Comparison of ENCODE assay signal across 8 mouse cellular contexts in genomic region chr2:43722446-43723103, GRCm38 (mm10). TPM values are rescaled to one million over a fixed set of nuclear protein-coding genes. Genes with fewer than 3 reads are reported as not detected.
DNase-seq lines count a peak whose midpoint lies in the region; ATAC-seq lines count a peak whose summit lies in the region.

No protein-coding gene starts in this region.

- H3K9ac ChIP-seq in embryonic facial prominence, embryonic 12.5 days: no peak overlapping the region
- no peak overlapping the region for H3K9ac ChIP-seq in heart, embryonic 11.5 days (ENCODE audit: low read depth, low read length)
- H3K9ac ChIP-seq in kidney, embryonic 14.5 days (ENCODE audit: low read depth, low read length): no peak overlapping the region
- no peak overlapping the region for H3K9ac ChIP-seq in limb, embryonic 13.5 days
- H3K9ac ChIP-seq in midbrain, embryonic 15.5 days: peak overlapping the region; percentile 41; the same call in 1 of the 2 replicates

- no peaks in the 10 kb centered on the region for H3K9me3 ChIP-seq in embryonic facial prominence, embryonic 12.5 days
- H3K9me3 ChIP-seq in heart, embryonic 11.5 days (replicated peaks; ENCODE audit: control insufficient read depth, low read length): no peaks in the 10 kb centered on the region
- no peaks in the 10 kb centered on the region for H3K9me3 ChIP-seq in kidney, embryonic 14.5 days (ENCODE audit: control insufficient read depth, low read length)
- H3K9me3 ChIP-seq in limb, embryonic 13.5 days: no peaks in the 10 kb centered on the region
- no peaks in the 10 kb centered on the region for H3K9me3 ChIP-seq in midbrain, embryonic 15.5 days

- no peaks in the 10 kb centered on the region for H3K36me3 ChIP-seq in embryonic facial prominence, embryonic 12.5 days
- H3K36me3 ChIP-seq in heart, embryonic 11.5 days (ENCODE audit: control insufficient read depth, insufficient read depth, low read length): no peaks in the 10 kb centered on the region
- no peaks in the 10 kb centered on the region for H3K36me3 ChIP-seq in kidney, embryonic 14.5 days (ENCODE audit: control insufficient read depth, insufficient read depth, low read length)
- no peaks in the 10 kb centered on the region for H3K36me3 ChIP-seq in limb, embryonic 13.5 days
- no peaks in the 10 kb centered on the region for H3K36me3 ChIP-seq in midbrain, embryonic 15.5 days (replicated peaks)

- 20% methylated on average over 14 of the region's 14 CpGs for WGBS in embryonic facial prominence, embryonic 12.5 days
- 19% methylated on average over 14 of the region's 14 CpGs for WGBS in heart, embryonic 11.5 days (ENCODE audit: insufficient replicate concordance)
- 22% methylated on average over 14 of the region's 14 CpGs for WGBS in kidney, embryonic 14.5 days
- 17% methylated on average over 14 of the region's 14 CpGs for WGBS in limb, embryonic 13.5 days
- 16% methylated on average over 14 of the region's 14 CpGs for WGBS in midbrain, embryonic 15.5 days

- peak overlapping the region; percentile 32 for H3K4me2 ChIP-seq in embryonic facial prominence, embryonic 12.5 days (replicated peaks)
- peak overlapping the region; percentile 52 for H3K4me2 ChIP-seq in heart, embryonic 11.5 days
- H3K4me2 ChIP-seq in kidney, embryonic 14.5 days (replicated peaks; ENCODE audit: low read depth, low read length): peak overlapping the region; percentile 30
- H3K4me2 ChIP-seq in limb, embryonic 13.5 days (replicated peaks): peak overlapping the region; percentile 55
- peak overlapping the region; percentile 50 for H3K4me2 ChIP-seq in midbrain, embryonic 15.5 days

- 0 out of 2 replicates have a peak, but pooled peaks have one; percentile 47 for ATAC-seq in embryonic facial prominence, embryonic 12.5 days (ENCODE audit: insufficient number of reproducible peaks, insufficient read depth, low FRiP score, low TSS enrichment)
- ATAC-seq in heart, embryonic 11.5 days (replicated peaks; ENCODE audit: insufficient number of reproducible peaks, low FRiP score, low TSS enrichment): no peak
- peak; percentile 89 for ATAC-seq in kidney, embryonic 14.5 days (ENCODE audit: low FRiP score, low TSS enrichment)
- no peak; the same call in 1 of the 2 replicates for ATAC-seq in limb, embryonic 13.5 days (ENCODE audit: low FRiP score, low read depth)
- ATAC-seq in midbrain, embryonic 15.5 days (replicated peaks): peak; percentile 91

- H3K4me1 ChIP-seq in embryonic facial prominence, embryonic 12.5 days: no peaks in the 10 kb centered on the region
- H3K4me1 ChIP-seq in heart, embryonic 11.5 days (ENCODE audit: control insufficient read depth, insufficient read depth, low read length): no peaks in the 10 kb centered on the region
- no peaks in the 10 kb centered on the region for H3K4me1 ChIP-seq in kidney, embryonic 14.5 days (ENCODE audit: control insufficient read depth, insufficient read depth, low read length)
- peaks cover 3% of the 10 kb centered on the region for H3K4me1 ChIP-seq in limb, embryonic 13.5 days
- peaks cover 7% of the 10 kb centered on the region for H3K4me1 ChIP-seq in midbrain, embryonic 15.5 days

- peak; percentile 82 for DNase-seq in A20 (ENCODE audit: low read depth, low spot score)
- peak; percentile 73 for DNase-seq in adrenal gland, postnatal 14 days
- peak; percentile 37 to 76 for DNase-seq in spleen, postnatal 4 days (ENCODE audit: low spot score in 2 of 2)

- H3K27ac ChIP-seq in embryonic facial prominence, embryonic 12.5 days: no peak overlapping the region
- H3K27ac ChIP-seq in heart, embryonic 11.5 days (ENCODE audit: low read depth, low read length): no peak overlapping the region
- H3K27ac ChIP-seq in kidney, embryonic 14.5 days (ENCODE audit: low read depth, low read length): no peak overlapping the region
- no peak overlapping the region for H3K27ac ChIP-seq in limb, embryonic 13.5 days
- H3K27ac ChIP-seq in midbrain, embryonic 15.5 days: no peak overlapping the region

- no peak overlapping the region for H3K4me3 ChIP-seq in embryonic facial prominence, embryonic 12.5 days
- 0 out of 2 replicates have a peak overlapping the region, but pooled peaks have one; percentile 8 for H3K4me3 ChIP-seq in heart, embryonic 11.5 days (ENCODE audit: low read depth, low read length)
- H3K4me3 ChIP-seq in kidney, embryonic 14.5 days (ENCODE audit: low read length): no peak overlapping the region
- peak overlapping the region; percentile 22; the same call in 1 of the 2 replicates for H3K4me3 ChIP-seq in limb, embryonic 13.5 days
- peak overlapping the region; percentile 30 for H3K4me3 ChIP-seq in midbrain, embryonic 15.5 days

- no peaks in the 10 kb centered on the region for H3K27me3 ChIP-seq in embryonic facial prominence, embryonic 12.5 days
- H3K27me3 ChIP-seq in heart, embryonic 11.5 days (ENCODE audit: control insufficient read depth, insufficient read depth, low read length): no peaks in the 10 kb centered on the region
- no peaks in the 10 kb centered on the region for H3K27me3 ChIP-seq in kidney, embryonic 14.5 days (ENCODE audit: control insufficient read depth, insufficient read depth, low read length)
- H3K27me3 ChIP-seq in limb, embryonic 13.5 days: peaks cover 3% of the 10 kb centered on the region; the same call in 1 of the 2 replicates
- no peaks in the 10 kb centered on the region for H3K27me3 ChIP-seq in midbrain, embryonic 15.5 days (replicated peaks)

RNA-seq across cellular contexts. Expression of gene Arhgap15, which starts 26.0 kb away (rescaled TPM):
- 1.5 and 10.7 TPM in 2 replicates for total RNA-seq in adrenal gland, postnatal 14 days (2021)
- polyA plus RNA-seq in embryonic facial prominence, embryonic 12.5 days (2016; fragmentation: Nextera tagmentation; extraction: Ambion mirVana): 0.60 and 0.75 TPM in 2 replicates
- 0.43 and 0.51 TPM in 2 replicates for polyA plus RNA-seq in heart, embryonic 11.5 days (2014; fragmentation: Nextera tagmentation; extraction: Ambion mirVana)
- 1.0 TPM in 2 replicates for polyA plus RNA-seq in kidney, embryonic 14.5 days (2014; fragmentation: Nextera tagmentation; extraction: Ambion mirVana)
- polyA plus RNA-seq in limb, embryonic 13.5 days (2015; fragmentation: Nextera tagmentation; extraction: Ambion mirVana): 1.00 and 1.1 TPM in 2 replicates
- 0.79 TPM in 2 replicates for polyA plus RNA-seq in midbrain, embryonic 15.5 days (2015; fragmentation: Nextera tagmentation; extraction: Ambion mirVana)

Comparison
In these comparisons a context has a peak if more than half of its experiments do, and no peak if none do; other contexts are left out.
1. ATAC-seq: peak in embryonic facial prominence, embryonic 12.5 days (single experiment), kidney, embryonic 14.5 days (single experiment) and midbrain, embryonic 15.5 days (single experiment); none in heart, embryonic 11.5 days (single experiment) and limb, embryonic 13.5 days (single experiment).
2. H3K4me3 ChIP-seq: peak in heart, embryonic 11.5 days (single experiment), limb, embryonic 13.5 days (single experiment) and midbrain, embryonic 15.5 days (single experiment); none in embryonic facial prominence, embryonic 12.5 days (single experiment) and kidney, embryonic 14.5 days (single experiment).
3. Peak in every context shown above with its lines, with median percentiles within 50 percentile points of each other: DNase-seq and H3K4me2 ChIP-seq.